Mouse (Mus musculus) liver, postnatal 0 days (tissue): ENCODE results near the gene Acad11. TPM values are rescaled to one million over a fixed set of nuclear protein-coding genes. Genes with fewer than 3 reads are reported as not detected.

Source experiments
- ATAC-seq: fragments of 200-750 bp; cut with Nextera tagmentation; 2 replicates; pipeline ENCODE4 v1.8.0; 2017; ENCODE audit warnings: mild to moderate bottlenecking, moderate library complexity
- DNase-seq: peaks from one replicate; pipeline ENCODE4 v3.0.0-alpha.2; 2016
- H3K27ac ChIP-seq: fragments of 300-500 bp; sonication (generic); 2 replicates; pipeline ENCODE4 v1.5.1; 2014; ENCODE audit warnings: antibody characterized with exemption, moderate library complexity, mild to moderate bottlenecking, low read depth
- H3K27me3 ChIP-seq: fragments of 300-500 bp; sonication (generic); 2 replicates; pipeline ENCODE4 v1.6.1; 2014; ENCODE audit warnings: low read length, control low read depth, mixed read lengths; ENCODE audit not compliant: insufficient read depth
- H3K36me3 ChIP-seq: fragments of 300-500 bp; sonication (generic); replicated peaks from 2 replicates; pipeline ENCODE4 v1.6.1; 2014; ENCODE audit warnings: mild to moderate bottlenecking, control low read depth, low read length, moderate library complexity, mixed read lengths; ENCODE audit not compliant: insufficient read depth
- H3K4me1 ChIP-seq: fragments of 300-500 bp; sonication (generic); 2 replicates; pipeline ENCODE4 v1.6.1; 2014; ENCODE audit warnings: antibody characterized with exemption, mild to moderate bottlenecking, control low read depth; ENCODE audit not compliant: insufficient read depth
- H3K4me2 ChIP-seq: fragments of 300-500 bp; sonication (generic); 2 replicates; pipeline ENCODE4 v1.6.1; 2014; ENCODE audit warnings: low read depth, mild to moderate bottlenecking, low read length, moderate library complexity, mixed read lengths
- H3K4me3 ChIP-seq: fragments of 300-500 bp; sonication (generic); 2 replicates; pipeline ENCODE4 v1.5.1; 2014; ENCODE audit warnings: low read depth, low read length
- H3K9ac ChIP-seq: fragments of 300-500 bp; sonication (generic); replicated peaks from 2 replicates; pipeline ENCODE4 v1.6.1; 2014; ENCODE audit warnings: mild to moderate bottlenecking, moderate library complexity
- H3K9me3 ChIP-seq: fragments of 300-500 bp; sonication (generic); 2 replicates; pipeline ENCODE4 v1.6.1; 2016; ENCODE audit warnings: mild to moderate bottlenecking, control low read depth, low read length, mixed read lengths
- CTCF ChIP-seq: sonication (generic); IDR thresholded peaks from 2 replicates; pipeline ENCODE4 v1.5.1; 2016; ENCODE audit warnings: antibody characterized with exemption, low read depth
- EP300 ChIP-seq: IDR thresholded peaks from 2 replicates; pipeline ENCODE4 v1.6.1; 2016; ENCODE audit warnings: antibody characterized with exemption, low read depth, mild to moderate bottlenecking
- WGBS: fragments of 180-500 bp; shearing (Covaris S2); extraction: QIAGEN DNeasy Blood & Tissue Kit; methylation state at CpG from one replicate; pipeline ENCODE4 v1.1.7; 2014; ENCODE audit not compliant: insufficient replicate concordance; 5-methylcytosine and 5-hydroxymethylcytosine counted together
- polyA plus RNA-seq: library from polyadenylated mRNA; unstranded; fragments of >200 nt; fragmentation: Nextera tagmentation; extraction: Ambion mirVana; gene quantifications from 2 replicates; pipeline ENCODE4 v1.2.1, GENCODE M21; 2015

Gene Acad11
- polyA plus RNA-seq, 1 experiment from 2014 or later, result 105 TPM

GRCm38 (mm10) chr9:104075808-104076207, 12.6 kb downstream of the Acad11 start:
- Histone ChIP-seq H3K9ac (no peak overlapping the region), H3K9me3 (no peaks in the 10 kb centered on the region), H3K36me3 (peaks cover 13% of the 10 kb centered on the region; the same call in 1 of the 2 replicates), H3K4me2 (no peak overlapping the region), H3K27ac (no peak overlapping the region), H3K4me1 (peaks cover 5% of the 10 kb centered on the region; the same call in 1 of the 2 replicates), H3K27me3 (no peaks in the 10 kb centered on the region), H3K4me3 (no peak overlapping the region)
- no peak for TF ChIP-seq EP300
- TF ChIP-seq CTCF, result peak; percentile 68
- 61% methylated on average over 2 of the region's 2 CpGs for WGBS
- no peak for DNase-seq
- no peak for ATAC-seq

- H3K36me3 ChIP-seq, result peaks cover 24% of the 10 kb centered on the region
- TF ChIP-seq CTCF (no peak), EP300 (no peak)
- WGBS, result 76% methylated on average over 1 of the region's 1 CpGs
These were observed 15.6 kb downstream of the Acad11 start for GRCm38 (mm10) chr9:104078780-104079179.

GRCm38 (mm10) chr9:104079379-104079778, 16.2 kb downstream of the Acad11 start:
- Histone ChIP-seq H3K36me3 (peaks cover 26% of the 10 kb centered on the region), H3K27ac (no peak overlapping the region), H3K27me3 (no peaks in the 10 kb centered on the region), H3K9ac (no peak overlapping the region), H3K4me3 (no peak overlapping the region), H3K4me2 (no peak overlapping the region), H3K9me3 (no peaks in the 10 kb centered on the region), H3K4me1 (no peaks in the 10 kb centered on the region)
- ATAC-seq (peak; percentile 67), DNase-seq (peak; percentile 75)
- peak; percentile 75 for TF ChIP-seq CTCF
- no peak for TF ChIP-seq EP300
- WGBS, result 48% methylated on average over 5 of the region's 5 CpGs

More at GRCm38 (mm10) chr9:104078780-104079179, 15.6 kb downstream of the Acad11 start:
- DNase-seq (no peak), ATAC-seq (no peak)
- Histone ChIP-seq H3K4me3 (no peak overlapping the region), H3K27ac (no peak overlapping the region), H3K4me2 (no peak overlapping the region), H3K27me3 (no peaks in the 10 kb centered on the region), H3K4me1 (no peaks in the 10 kb centered on the region), H3K9ac (no peak overlapping the region), H3K9me3 (no peaks in the 10 kb centered on the region)

- ATAC-seq, result no peak
- Histone ChIP-seq H3K9ac (no peak overlapping the region), H3K27me3 (no peaks in the 10 kb centered on the region), H3K27ac (no peak overlapping the region), H3K4me3 (no peak overlapping the region), H3K4me2 (no peak overlapping the region), H3K36me3 (peaks cover 30% of the 10 kb centered on the region), H3K4me1 (no peaks in the 10 kb centered on the region), H3K9me3 (no peaks in the 10 kb centered on the region)
- TF ChIP-seq CTCF (no peak), EP300 (no peak)
- no peak for DNase-seq
- 70% methylated on average over 3 of the region's 3 CpGs for WGBS
These were observed 16.9 kb downstream of the Acad11 start for GRCm38 (mm10) chr9:104080038-104080437.

- TF ChIP-seq CTCF, result no peak
- TF ChIP-seq EP300, result no peak
- no peak for DNase-seq
- no peak overlapping the region for H3K4me3 ChIP-seq
These were observed 22.7 kb downstream of the Acad11 start for GRCm38 (mm10) chr9:104085730-104086429.

GRCm38 (mm10) chr9:104088555-104088954, 25.4 kb downstream of the Acad11 start:
- H3K9ac ChIP-seq, result no peak overlapping the region
- TF ChIP-seq EP300 (no peak), CTCF (no peak)
- H3K4me2 ChIP-seq, result no peak overlapping the region
- DNase-seq (no peak), ATAC-seq (no peak)
- no peaks in the 10 kb centered on the region for H3K27me3 ChIP-seq
- no peak overlapping the region for H3K27ac ChIP-seq
- H3K36me3 ChIP-seq, result peaks cover 21% of the 10 kb centered on the region
- H3K4me1 ChIP-seq, result no peaks in the 10 kb centered on the region
- 72% methylated on average over 8 of the region's 8 CpGs for WGBS
- no peaks in the 10 kb centered on the region for H3K9me3 ChIP-seq
- no peak overlapping the region for H3K4me3 ChIP-seq

More at GRCm38 (mm10) chr9:104085730-104086429, 22.7 kb downstream of the Acad11 start:
- Histone ChIP-seq H3K9ac (no peak overlapping the region), H3K36me3 (peaks cover 23% of the 10 kb centered on the region), H3K4me1 (no peaks in the 10 kb centered on the region), H3K27ac (no peak overlapping the region), H3K9me3 (no peaks in the 10 kb centered on the region), H3K27me3 (no peaks in the 10 kb centered on the region), H3K4me2 (no peak overlapping the region)
- WGBS, result 65% methylated on average over 4 of the region's 4 CpGs
- ATAC-seq, result no peak
